Mouse (Mus musculus): ENCODE results near the gene Map4k3. TPM values are rescaled to one million over a fixed set of nuclear protein-coding genes. Genes with fewer than 3 reads are reported as not detected.
"Not testable (repeated sequence)": the region's sequence is repeated elsewhere in the genome, so short reads cannot be mapped to it uniquely, and the experiment has no call there.

The Map4k3 gene
- polyA plus RNA-seq, 1 experiment from 2014 or later: 17.7 TPM

DNA sequence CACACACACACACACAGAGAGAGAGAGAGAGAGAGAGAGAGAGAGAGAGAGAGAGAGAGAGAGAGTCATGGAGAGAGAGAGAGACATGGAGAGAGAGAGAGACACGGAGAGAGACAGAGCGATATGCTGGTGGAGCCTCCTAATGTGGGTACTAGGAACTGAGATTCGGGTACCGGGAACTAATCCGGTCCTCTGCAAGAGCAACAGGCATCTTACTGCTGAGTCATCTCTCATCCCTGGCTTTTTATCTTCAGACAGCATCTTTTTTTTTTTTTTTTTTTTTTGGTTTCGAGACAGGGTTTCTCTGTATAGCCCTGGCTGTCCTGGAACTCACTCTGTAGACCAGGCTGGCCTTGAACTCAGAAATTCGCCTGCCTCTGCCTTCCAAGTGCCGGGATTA lies 32.9 kb upstream of the Map4k3 start:
- not testable (repeated sequence) for H3K9ac ChIP-seq (ENCODE audit: low read depth, low read length); H3K4me3 ChIP-seq (ENCODE audit: low read length)
- WGBS: 93% methylated on average over 7 of the region's 8 CpGs

GRCm38 (mm10) chr17:80760344-80761145 lies 32.3 kb upstream of the Map4k3 start:
- H3K9ac ChIP-seq (ENCODE audit: low read depth, low read length): no peak overlapping the region
- no peak overlapping the region for H3K27ac ChIP-seq (ENCODE audit: low read depth, low read length)
- H3K27me3 ChIP-seq (replicated peaks; ENCODE audit: control insufficient read depth, insufficient read depth, low read length): no peaks in the 10 kb centered on the region
- no peak for ATAC-seq
- H3K4me1 ChIP-seq (ENCODE audit: control insufficient read depth, insufficient read depth, low read depth, low read length): peaks cover 2% of the 10 kb centered on the region; the same call in 1 of the 2 replicates
- H3K4me3 ChIP-seq (ENCODE audit: low read length): no peak overlapping the region
- H3K9me3 ChIP-seq (ENCODE audit: control insufficient read depth, low read length): no peaks in the 10 kb centered on the region
- no peaks in the 10 kb centered on the region for H3K36me3 ChIP-seq (ENCODE audit: control insufficient read depth, insufficient read depth, low read length)
- H3K4me2 ChIP-seq (ENCODE audit: low read length): no peak overlapping the region
- 90% methylated on average over 16 of the region's 16 CpGs for WGBS

More for the DNA sequence above, 32.9 kb upstream of the Map4k3 start:
- H3K27me3 ChIP-seq (replicated peaks; ENCODE audit: control insufficient read depth, insufficient read depth, low read length); H3K27ac ChIP-seq (ENCODE audit: low read depth, low read length); H3K4me1 ChIP-seq (ENCODE audit: control insufficient read depth, insufficient read depth, low read depth, low read length); H3K9me3 ChIP-seq (ENCODE audit: control insufficient read depth, low read length); H3K4me2 ChIP-seq (ENCODE audit: low read length); H3K36me3 ChIP-seq (ENCODE audit: control insufficient read depth, insufficient read depth, low read length); ATAC-seq: not testable (repeated sequence)

DNA sequence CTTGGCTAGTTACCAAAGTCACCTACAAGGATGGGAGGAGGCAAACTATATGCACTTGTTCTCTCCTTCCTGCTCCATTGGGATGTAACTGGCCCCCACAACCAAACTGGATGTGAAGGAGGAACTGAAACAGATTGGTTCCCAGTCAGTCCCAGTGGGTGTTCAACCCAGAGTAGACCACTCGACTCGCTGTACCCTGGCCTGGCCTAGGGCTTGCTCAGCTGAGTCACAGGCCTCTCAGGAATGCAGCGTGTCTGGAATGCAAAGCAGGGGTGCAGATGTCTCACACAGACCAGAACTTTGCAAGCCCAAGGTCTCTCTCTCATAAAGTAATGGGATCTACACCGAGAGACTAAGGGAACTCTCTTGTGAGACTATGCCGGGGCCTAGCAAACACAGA lies 27.8 kb upstream of the Map4k3 start:
- H3K36me3 ChIP-seq (ENCODE audit: control insufficient read depth, insufficient read depth, low read length): no peaks in the 10 kb centered on the region
- H3K27me3 ChIP-seq (replicated peaks; ENCODE audit: control insufficient read depth, insufficient read depth, low read length): no peaks in the 10 kb centered on the region
- H3K4me2 ChIP-seq (ENCODE audit: low read length): no peak overlapping the region
- no peak for ATAC-seq
- H3K27ac ChIP-seq (ENCODE audit: low read depth, low read length): no peak overlapping the region
- H3K4me3 ChIP-seq (ENCODE audit: low read length): no peak overlapping the region
- H3K9me3 ChIP-seq (ENCODE audit: control insufficient read depth, low read length): no peaks in the 10 kb centered on the region
- H3K4me1 ChIP-seq (ENCODE audit: control insufficient read depth, insufficient read depth, low read depth, low read length): no peaks in the 10 kb centered on the region
- WGBS: 87% methylated on average over 5 of the region's 5 CpGs
- H3K9ac ChIP-seq (ENCODE audit: low read depth, low read length): no peak overlapping the region

DNA sequence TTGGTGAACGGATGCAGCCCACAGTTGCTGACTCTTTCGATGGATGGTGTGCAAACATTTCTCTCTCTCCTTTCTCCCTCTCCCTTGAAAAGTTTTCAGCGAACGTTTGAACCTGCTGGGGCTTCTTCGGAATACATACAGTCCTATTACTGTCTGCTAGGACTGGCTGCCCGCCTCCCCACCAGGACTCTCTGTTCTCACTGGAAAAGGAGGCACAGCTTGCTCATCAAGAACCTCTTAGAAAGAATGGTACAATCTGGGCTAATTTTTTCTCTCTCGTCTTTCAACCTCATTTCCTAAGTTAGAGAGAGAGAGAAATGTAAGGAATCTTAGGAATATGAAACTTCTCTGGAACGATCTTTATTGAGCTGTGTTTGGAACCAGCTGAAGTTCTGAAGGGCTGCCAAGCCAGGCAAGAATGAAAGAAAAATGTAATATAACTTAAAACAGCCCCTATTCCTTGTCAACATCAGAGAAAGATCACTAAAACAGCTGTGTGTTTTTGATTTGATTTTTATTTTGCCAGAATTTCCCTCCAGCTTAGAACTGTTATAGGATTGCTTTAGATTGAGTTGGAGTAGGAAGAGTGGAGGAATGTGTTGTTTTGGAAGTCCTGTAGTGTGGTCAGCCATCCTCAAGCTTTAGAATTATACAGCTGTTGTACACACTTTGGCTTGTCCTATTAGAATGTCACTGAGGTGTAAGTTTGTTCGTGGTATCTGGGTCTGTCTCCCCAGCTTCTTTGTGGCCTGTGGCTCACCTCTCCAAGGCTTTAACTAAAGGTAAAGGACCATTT lies 27.0 kb upstream of the Map4k3 start:
- ATAC-seq: no peak
- no peak overlapping the region for H3K4me2 ChIP-seq (ENCODE audit: low read length)
- H3K9ac ChIP-seq (ENCODE audit: low read depth, low read length): no peak overlapping the region
- no peaks in the 10 kb centered on the region for H3K9me3 ChIP-seq (ENCODE audit: control insufficient read depth, low read length)
- H3K4me1 ChIP-seq (ENCODE audit: control insufficient read depth, insufficient read depth, low read depth, low read length): no peaks in the 10 kb centered on the region
- H3K4me3 ChIP-seq (ENCODE audit: low read length): no peak overlapping the region
- WGBS: 74% methylated on average over 9 of the region's 9 CpGs
- H3K27ac ChIP-seq (ENCODE audit: low read depth, low read length): no peak overlapping the region
- no peaks in the 10 kb centered on the region for H3K27me3 ChIP-seq (replicated peaks; ENCODE audit: control insufficient read depth, insufficient read depth, low read length)
- no peaks in the 10 kb centered on the region for H3K36me3 ChIP-seq (ENCODE audit: control insufficient read depth, insufficient read depth, low read length)

DNA sequence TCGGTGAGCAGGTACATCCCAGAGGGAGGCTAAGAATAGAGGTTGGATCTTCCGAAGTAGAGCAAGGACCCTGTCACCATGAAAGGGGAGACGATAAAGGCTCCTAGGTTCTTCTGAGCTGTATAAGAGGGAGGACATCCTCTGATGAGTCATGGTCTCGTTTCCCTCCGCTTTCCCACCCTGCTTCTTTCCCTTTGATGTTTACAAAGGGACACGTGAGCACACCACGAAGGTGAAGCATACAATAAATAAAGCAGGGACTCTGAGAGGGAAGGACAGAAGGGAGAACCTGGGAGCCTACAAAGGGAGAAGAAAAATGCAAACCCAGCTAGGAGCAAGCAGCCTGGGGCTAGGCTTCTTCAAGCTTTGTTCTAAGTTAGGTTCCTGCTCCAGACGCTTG lies 26.3 kb upstream of the Map4k3 start:
- Histone ChIP-seq H3K9me3 (ENCODE audit: control insufficient read depth, low read length) (no peaks in the 10 kb centered on the region), H3K9ac (ENCODE audit: low read depth, low read length) (no peak overlapping the region), H3K4me2 (ENCODE audit: low read length) (no peak overlapping the region), H3K27ac (ENCODE audit: low read depth, low read length) (no peak overlapping the region), H3K4me1 (ENCODE audit: control insufficient read depth, insufficient read depth, low read depth, low read length) (no peaks in the 10 kb centered on the region), H3K4me3 (ENCODE audit: low read length) (no peak overlapping the region), H3K27me3 (replicated peaks; ENCODE audit: control insufficient read depth, insufficient read depth, low read length) (no peaks in the 10 kb centered on the region), H3K36me3 (ENCODE audit: control insufficient read depth, insufficient read depth, low read length) (no peaks in the 10 kb centered on the region)
- ATAC-seq: no peak
- WGBS: 72% methylated on average over 8 of the region's 8 CpGs

GRCm38 (mm10) chr17:80752466-80752865 lies 24.2 kb upstream of the Map4k3 start:
- WGBS: 20% methylated on average over 1 of the region's 1 CpGs
- Histone ChIP-seq H3K4me2 (ENCODE audit: low read length) (no peak overlapping the region), H3K4me3 (ENCODE audit: low read length) (no peak overlapping the region), H3K4me1 (ENCODE audit: control insufficient read depth, insufficient read depth, low read depth, low read length) (no peaks in the 10 kb centered on the region), H3K9me3 (ENCODE audit: control insufficient read depth, low read length) (no peaks in the 10 kb centered on the region), H3K36me3 (ENCODE audit: control insufficient read depth, insufficient read depth, low read length) (no peaks in the 10 kb centered on the region), H3K27ac (ENCODE audit: low read depth, low read length) (no peak overlapping the region), H3K27me3 (replicated peaks; ENCODE audit: control insufficient read depth, insufficient read depth, low read length) (no peaks in the 10 kb centered on the region), H3K9ac (ENCODE audit: low read depth, low read length) (no peak overlapping the region)
- no peak for ATAC-seq

GRCm38 (mm10) chr17:80739421-80739820 lies 11.1 kb upstream of the Map4k3 start:
- no peaks in the 10 kb centered on the region for H3K27me3 ChIP-seq (replicated peaks; ENCODE audit: control insufficient read depth, insufficient read depth, low read length)
- WGBS: 72% methylated on average over 5 of the region's 5 CpGs
- H3K4me1 ChIP-seq (ENCODE audit: control insufficient read depth, insufficient read depth, low read depth, low read length): no peaks in the 10 kb centered on the region
- H3K27ac ChIP-seq (ENCODE audit: low read depth, low read length): no peak overlapping the region
- H3K4me3 ChIP-seq (ENCODE audit: low read length): no peak overlapping the region
- no peak for ATAC-seq
- no peak overlapping the region for H3K4me2 ChIP-seq (ENCODE audit: low read length)
- H3K9me3 ChIP-seq (ENCODE audit: control insufficient read depth, low read length): no peaks in the 10 kb centered on the region
- no peak overlapping the region for H3K9ac ChIP-seq (ENCODE audit: low read depth, low read length)
- H3K36me3 ChIP-seq (ENCODE audit: control insufficient read depth, insufficient read depth, low read length): no peaks in the 10 kb centered on the region

- no peaks in the 10 kb centered on the region for H3K27me3 ChIP-seq (replicated peaks; ENCODE audit: control insufficient read depth, insufficient read depth, low read length)
- no peak overlapping the region for H3K9ac ChIP-seq (ENCODE audit: low read depth, low read length)
- H3K36me3 ChIP-seq (ENCODE audit: control insufficient read depth, insufficient read depth, low read length): no peaks in the 10 kb centered on the region
- no peak overlapping the region for H3K27ac ChIP-seq (ENCODE audit: low read depth, low read length)
- H3K4me2 ChIP-seq (ENCODE audit: low read length): no peak overlapping the region
- WGBS: 82% methylated on average over 6 of the region's 6 CpGs
- H3K4me3 ChIP-seq (ENCODE audit: low read length): no peak overlapping the region
- H3K4me1 ChIP-seq (ENCODE audit: control insufficient read depth, insufficient read depth, low read depth, low read length): no peaks in the 10 kb centered on the region
- H3K9me3 ChIP-seq (ENCODE audit: control insufficient read depth, low read length): no peaks in the 10 kb centered on the region
- no peak for ATAC-seq
Observed at GRCm38 (mm10) chr17:80734700-80735099, 6.4 kb upstream of the Map4k3 start.

GRCm38 (mm10) chr17:80733121-80733800 lies 5.0 kb upstream of the Map4k3 start:
- H3K36me3 ChIP-seq (ENCODE audit: control insufficient read depth, insufficient read depth, low read length): no peaks in the 10 kb centered on the region
- H3K4me3 ChIP-seq (ENCODE audit: low read length): no peak overlapping the region
- no peak overlapping the region for H3K4me2 ChIP-seq (ENCODE audit: low read length)
- no peak for ATAC-seq
- H3K4me1 ChIP-seq (ENCODE audit: control insufficient read depth, insufficient read depth, low read depth, low read length): no peaks in the 10 kb centered on the region; the same call in 1 of the 2 replicates
- no peaks in the 10 kb centered on the region for H3K9me3 ChIP-seq (ENCODE audit: control insufficient read depth, low read length)
- H3K9ac ChIP-seq (ENCODE audit: low read depth, low read length): no peak overlapping the region
- WGBS: 82% methylated on average over 12 of the region's 12 CpGs
- H3K27me3 ChIP-seq (replicated peaks; ENCODE audit: control insufficient read depth, insufficient read depth, low read length): no peaks in the 10 kb centered on the region
- H3K27ac ChIP-seq (ENCODE audit: low read depth, low read length): no peak overlapping the region
